Mouse (Mus musculus) C2C12 (cell line): ENCODE measurements around the gene Eipr1.

Experiments
- CEBPB ChIP-seq: IDR thresholded peaks from one replicate; pipeline ENCODE4 v1.6.1; 2011; ENCODE audit warnings: low read depth, mild to moderate bottlenecking, control low read depth, moderate library complexity
- CTCF ChIP-seq: IDR thresholded peaks from one replicate; pipeline ENCODE4 v1.5.1; 2011; ENCODE audit not compliant: control insufficient read depth, insufficient read depth, insufficient read length

- TF ChIP-seq CTCF (no peak), CEBPB (no peak)
These were observed 161.5 kb downstream of the Eipr1 start for GRCm38 (mm10) chr12:28913099-28913498.
